Mouse (Mus musculus): Measurements from ENCODE around the gene Ppil2.

Ppil2 gene

GRCm38 (mm10) chr16:17110771-17111743, at the start of gene Ppil2:
Ppil2 (minus strand) TSS chr16:17111257.
- DNase-seq, result peak; percentile 66

GRCm38 (mm10) chr16:17154346-17154745, 43.3 kb upstream of the Ppil2 start:
- no peak for DNase-seq

- DNase-seq, result no peak
Measured at GRCm38 (mm10) chr16:17151874-17152273, 40.8 kb upstream of the Ppil2 start.

- no peak for DNase-seq
Measured at GRCm38 (mm10) chr16:17150520-17151258, 39.6 kb upstream of the Ppil2 start.

- peak; percentile 27 for DNase-seq
Measured at GRCm38 (mm10) chr16:17148084-17148483, 37.0 kb upstream of the Ppil2 start.

- no peak for DNase-seq
Measured at GRCm38 (mm10) chr16:17147391-17147929, 36.4 kb upstream of the Ppil2 start.

GRCm38 (mm10) chr16:17146772-17147235, 35.7 kb upstream of the Ppil2 start, which contains the start of gene Ccdc116:
Ccdc116 (minus strand) TSS chr16:17147229.
- DNase-seq, result peak; percentile 78

GRCm38 (mm10) chr16:17144339-17144738, 33.3 kb upstream of the Ppil2 start, which contains the start of gene Ydjc:
Ydjc (plus strand) TSS chr16:17144621.
- no peak for DNase-seq

GRCm38 (mm10) chr16:17137355-17137754, 26.3 kb upstream of the Ppil2 start:
- DNase-seq, result no peak

- no peak for DNase-seq
Measured at GRCm38 (mm10) chr16:17132906-17133200, 21.8 kb upstream of the Ppil2 start.

GRCm38 (mm10) chr16:17132089-17132905, 21.2 kb upstream of the Ppil2 start, which contains the start of gene Sdf2l1:
Sdf2l1 (minus strand) TSS chr16:17132383.
- peak; percentile 98 for DNase-seq

- no peak for DNase-seq
Measured at GRCm38 (mm10) chr16:17131191-17132088, 20.4 kb upstream of the Ppil2 start.

- no peak for DNase-seq
Measured at GRCm38 (mm10) chr16:17127292-17127691, 16.2 kb upstream of the Ppil2 start.

- DNase-seq, result peak; percentile 53
Measured at GRCm38 (mm10) chr16:17124871-17125520, 13.9 kb upstream of the Ppil2 start, which contains the start of gene 2610318N02Rik. 2610318N02Rik (minus strand) TSS chr16:17125167.

- DNase-seq, result no peak
Measured at GRCm38 (mm10) chr16:17124119-17124870, 13.2 kb upstream of the Ppil2 start.

GRCm38 (mm10) chr16:17121569-17121968, 10.5 kb upstream of the Ppil2 start:
- DNase-seq, result no peak

- no peak for DNase-seq
Measured at GRCm38 (mm10) chr16:17117309-17117799, 6.3 kb upstream of the Ppil2 start.

GRCm38 (mm10) chr16:17104600-17104999, 6.5 kb downstream of the Ppil2 start:
- DNase-seq, result no peak

GRCm38 (mm10) chr16:17102630-17103220, 8.3 kb downstream of the Ppil2 start:
- DNase-seq, result no peak
